ENCODE assay signal across 11 mouse cellular contexts in genomic region chr12:76264325-76264965, GRCm38 (mm10). TPM values are rescaled to one million over a fixed set of nuclear protein-coding genes. Genes with fewer than 3 reads are reported as not detected.
DNase-seq lines count a peak whose midpoint lies in the region; ATAC-seq lines count a peak whose summit lies in the region.
"Had no signal": no experiment of that assay in that cellular context is flagged by ENCODE, and none has a peak within 500 bp of the region (broad histone marks: within the 10 kb centered on the region; RNA-seq: fewer than 3 reads in every experiment).

No protein-coding gene starts in this region.

- WGBS in forebrain, embryonic 16.5 days = 57% methylated on average over 9 of the region's 9 CpGs
- WGBS in kidney, embryonic 16.5 days = 88% methylated on average over 9 of the region's 9 CpGs

- H3K27ac ChIP-seq in forebrain, embryonic 16.5 days (ENCODE audit: low read length) = peak overlapping the region; percentile 66
- H3K27ac ChIP-seq in kidney, embryonic 16.5 days (ENCODE audit: low read length) = no peak overlapping the region
- H3K27ac ChIP-seq: heart, embryonic 15.5 days; limb, embryonic 13.5 days had no signal

- peak; percentile 79 for ATAC-seq in forebrain, embryonic 16.5 days
- no peak for ATAC-seq in megakaryocyte-erythroid progenitor cell, adult 5-6 weeks (replicated peaks; ENCODE audit: low FRiP score, low TSS enrichment, poor library complexity, severe bottlenecking)
- no peak for ATAC-seq in kidney, embryonic 16.5 days (ENCODE audit: low FRiP score, low TSS enrichment)

- H3K4me2 ChIP-seq in forebrain, embryonic 16.5 days (ENCODE audit: low read length) = no peak overlapping the region; the same call in 1 of the 2 replicates
- H3K4me2 ChIP-seq in kidney, embryonic 16.5 days (replicated peaks; ENCODE audit: low read depth, low read length) = no peak overlapping the region
- H3K4me2 ChIP-seq: heart, embryonic 15.5 days; limb, embryonic 13.5 days had no signal

- H3K4me3 ChIP-seq in forebrain, embryonic 16.5 days (replicated peaks; ENCODE audit: low read length) = no peak overlapping the region
- H3K4me3 ChIP-seq in kidney, embryonic 16.5 days (ENCODE audit: low read length) = no peak overlapping the region
- H3K4me3 ChIP-seq: heart, embryonic 15.5 days; limb, embryonic 13.5 days had no signal

- no peaks in the 10 kb centered on the region for H3K9me3 ChIP-seq in forebrain, embryonic 16.5 days (ENCODE audit: control insufficient read depth, low read length)
- H3K9me3 ChIP-seq in kidney, embryonic 16.5 days (ENCODE audit: low read length) = no peaks in the 10 kb centered on the region
- H3K9me3 ChIP-seq: heart, embryonic 15.5 days; limb, embryonic 13.5 days had no signal

- no peak overlapping the region for H3K9ac ChIP-seq in forebrain, embryonic 16.5 days (replicated peaks; ENCODE audit: low read depth, low read length)
- no peak overlapping the region for H3K9ac ChIP-seq in kidney, embryonic 16.5 days (replicated peaks; ENCODE audit: low read length)
- H3K9ac ChIP-seq: heart, embryonic 15.5 days; limb, embryonic 13.5 days had no signal

- DNase-seq in left cerebral cortex, postnatal 4 days = peak; percentile 67
- DNase-seq in left cerebral cortex, adult 9 months (ENCODE audit: low spot score in 2 of 2) = no peak
- DNase-seq in brain, adult 2 months (ENCODE audit: low read depth, low spot score) = peak; percentile 78
- DNase-seq in layer of hippocampus, postnatal 36 days = peak; percentile 63 to 69
- no peak for DNase-seq in ovary, postnatal 36 days (ENCODE audit: low spot score)

- H3K4me1 ChIP-seq in forebrain, embryonic 16.5 days (replicated peaks; ENCODE audit: control insufficient read depth, insufficient read depth, low read length) = peaks cover 13% of the 10 kb centered on the region
- H3K4me1 ChIP-seq in kidney, embryonic 16.5 days (ENCODE audit: insufficient read depth, low read length) = no peaks in the 10 kb centered on the region
- H3K4me1 ChIP-seq: limb, embryonic 13.5 days had no signal

- H3K36me3 ChIP-seq in forebrain, embryonic 16.5 days (ENCODE audit: control insufficient read depth, insufficient read depth) = no peaks in the 10 kb centered on the region
- 0 out of 2 replicates have a peak, but pooled peaks cover 4% of the 10 kb centered on the region for H3K36me3 ChIP-seq in kidney, embryonic 16.5 days (ENCODE audit: insufficient read depth, low read length)
- H3K36me3 ChIP-seq: heart, embryonic 15.5 days had no signal

- intact Hi-C loops in left cerebral cortex, postnatal 4 days (cut with DNase I) = no loop called here

- H3K27me3 ChIP-seq in forebrain, embryonic 16.5 days (replicated peaks; ENCODE audit: control insufficient read depth, insufficient read depth, low read length) = no peaks in the 10 kb centered on the region
- no peaks in the 10 kb centered on the region for H3K27me3 ChIP-seq in kidney, embryonic 16.5 days (ENCODE audit: insufficient read depth, low read length)
- H3K27me3 ChIP-seq: heart, embryonic 15.5 days; limb, embryonic 13.5 days had no signal

RNA-seq across cellular contexts. Expression of gene Mthfd1, which starts 9.3 kb away (rescaled TPM):
- 10 to 100 TPM; 34.4 to 37.2 TPM for total RNA-seq in left cerebral cortex, postnatal 4 days (2021)
- 47.8 and 51.0 TPM in 2 replicates for polyA plus RNA-seq in forebrain, embryonic 16.5 days (2015; fragmentation: Nextera tagmentation; extraction: Ambion mirVana)
- 10 to 100 TPM; 46.1 to 47.3 TPM for total RNA-seq in layer of hippocampus, postnatal 36 days (2021)
- 306 and 318 TPM in 2 replicates for total RNA-seq in megakaryocyte-erythroid progenitor cell, adult 5-6 weeks (2014; fragmentation: Nextera tagmentation)
- total RNA-seq in megakaryocyte-erythroid progenitor cell, adult 5-6 weeks (2017) = 467 and 637 TPM in 2 replicates
- polyA plus RNA-seq in kidney, embryonic 16.5 days (2015; fragmentation: Nextera tagmentation; extraction: Ambion mirVana) = 119 and 127 TPM in 2 replicates

RNA-seq across cellular contexts. Expression of gene Tex21, which starts 17.9 kb away (rescaled TPM):
- total RNA-seq in left cerebral cortex, postnatal 4 days (2021) = not detected
- not detected in 2 replicates for polyA plus RNA-seq in forebrain, embryonic 16.5 days (2015; fragmentation: Nextera tagmentation; extraction: Ambion mirVana)
- total RNA-seq in layer of hippocampus, postnatal 36 days (2021) = not detected
- total RNA-seq in megakaryocyte-erythroid progenitor cell, adult 5-6 weeks (2014; fragmentation: Nextera tagmentation) = 2.0 TPM in 1 of 2 replicates, not detected in the other
- total RNA-seq in megakaryocyte-erythroid progenitor cell, adult 5-6 weeks (2017) = 1.9 and 2.9 TPM in 2 replicates
- 0.10 TPM in 1 of 2 replicates, not detected in the other for polyA plus RNA-seq in kidney, embryonic 16.5 days (2015; fragmentation: Nextera tagmentation; extraction: Ambion mirVana)
- total RNA-seq: neutrophil, adult 5-6 weeks had no signal
- polyA plus RNA-seq: heart, embryonic 15.5 days had no signal

Comparison
In these comparisons a context has a peak if more than half of its experiments do, and no peak if none do; other contexts are left out.
1. DNase-seq: peak in left cerebral cortex, postnatal 4 days (single experiment), brain, adult 2 months (single experiment) and layer of hippocampus, postnatal 36 days (2 of 2); none in left cerebral cortex, adult 9 months (0 of 2) and ovary, postnatal 36 days (single experiment).
2. RNA of gene Mthfd1, which starts 9.3 kb away (total RNA-seq): 306 to 637 TPM in megakaryocyte-erythroid progenitor cell, adult 5-6 weeks; 46.1 to 47.3 TPM in layer of hippocampus, postnatal 36 days and 34.4 to 37.2 TPM in left cerebral cortex, postnatal 4 days; every median in the first group is over 4 times any median in the second.